Mouse (Mus musculus): ENCODE measurements at regions not wholly inside any gene's neighbourhood (a gene's known extent, or its start where the extent isn't known, plus 50 kb on each side); places are given as distances from the start of the nearest gene placed in this dataset.
"Not testable (repeated sequence)": the region's sequence is repeated elsewhere in the genome, so short reads cannot be mapped to it uniquely, and the experiment has no call there.

DNA sequence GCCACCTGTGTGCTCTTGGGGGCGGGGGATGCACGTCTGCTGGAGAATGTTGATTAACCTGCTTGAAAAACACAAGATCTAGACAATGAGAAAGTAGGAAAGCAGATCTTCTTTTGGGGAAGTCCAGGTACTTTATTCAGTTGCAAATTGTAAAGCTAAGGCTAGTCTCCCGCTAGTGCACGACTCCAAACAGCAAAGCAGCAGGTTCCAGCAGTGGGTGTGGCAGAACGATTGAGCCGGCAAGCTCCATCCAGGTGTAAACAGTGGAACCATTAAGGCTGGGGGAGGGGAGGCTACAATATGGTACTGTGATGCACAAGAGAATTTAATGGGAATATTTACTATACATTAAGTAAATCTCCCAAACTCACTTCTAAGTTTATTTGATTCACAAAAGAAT, 448.6 kb upstream of the Cobl start:
- DNase-seq (ENCODE audit: low read depth, low spot score): not testable (repeated sequence)

DNA sequence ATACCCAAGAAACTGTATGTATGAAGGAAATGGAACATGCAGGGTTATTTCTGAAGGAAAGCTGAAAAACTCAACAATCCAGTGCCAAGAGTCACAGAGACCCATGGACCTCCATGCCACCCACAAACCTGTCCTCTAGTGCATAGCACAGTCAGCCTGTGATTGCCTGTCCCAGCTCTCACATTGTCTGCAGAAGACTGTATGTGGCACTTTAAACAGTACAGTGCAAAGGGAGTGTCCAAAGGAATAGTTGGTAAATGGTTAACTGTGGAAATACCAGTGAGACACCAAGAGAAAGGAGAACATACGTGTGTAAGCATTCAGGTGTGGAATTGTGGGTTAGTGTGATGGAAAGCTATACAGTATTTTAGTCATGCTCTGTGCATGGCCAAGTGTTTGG, 409.0 kb upstream of the Cobl start:
- DNase-seq (ENCODE audit: low read depth, low spot score): no peak

DNA sequence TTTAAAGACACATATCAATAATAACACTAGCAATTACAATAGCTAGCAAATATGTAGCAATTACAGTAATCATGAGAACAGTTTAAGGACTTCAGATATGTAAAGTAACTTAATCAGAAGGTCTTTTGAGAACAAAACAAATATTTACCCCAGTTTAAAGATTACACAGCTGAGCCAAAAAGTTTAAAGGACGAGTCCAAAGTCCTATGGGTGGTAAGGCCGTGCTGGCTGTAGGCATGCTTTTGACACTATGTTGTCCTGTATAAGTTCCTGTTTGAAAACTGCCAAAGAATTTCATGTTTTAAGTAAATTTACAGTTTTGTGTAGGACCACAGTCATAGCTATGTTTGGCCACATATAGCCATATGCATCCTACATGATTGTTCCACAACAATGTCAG, 408.0 kb upstream of the Cobl start:
- no peak for DNase-seq (ENCODE audit: low read depth, low spot score)

DNA sequence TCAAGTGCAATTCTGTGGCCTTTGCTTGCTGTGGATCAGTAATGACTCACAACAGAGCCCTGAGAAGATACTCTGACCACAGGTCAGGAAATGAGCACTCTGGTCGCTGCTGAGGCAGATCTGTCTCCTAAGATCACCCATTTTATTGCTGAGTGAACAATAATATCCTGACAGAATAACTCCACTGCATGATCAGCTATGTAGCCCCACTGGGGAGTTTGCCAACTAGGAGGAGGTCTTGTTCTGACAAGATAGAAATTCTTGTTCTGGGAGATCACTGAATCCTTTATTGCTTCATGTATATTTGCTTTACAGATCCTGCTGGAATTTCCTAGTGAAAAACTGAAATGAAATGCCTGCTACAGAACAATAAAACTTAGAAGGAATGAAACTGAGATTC, 407.6 kb upstream of the Cobl start:
- no peak for DNase-seq (ENCODE audit: low read depth, low spot score)

DNA sequence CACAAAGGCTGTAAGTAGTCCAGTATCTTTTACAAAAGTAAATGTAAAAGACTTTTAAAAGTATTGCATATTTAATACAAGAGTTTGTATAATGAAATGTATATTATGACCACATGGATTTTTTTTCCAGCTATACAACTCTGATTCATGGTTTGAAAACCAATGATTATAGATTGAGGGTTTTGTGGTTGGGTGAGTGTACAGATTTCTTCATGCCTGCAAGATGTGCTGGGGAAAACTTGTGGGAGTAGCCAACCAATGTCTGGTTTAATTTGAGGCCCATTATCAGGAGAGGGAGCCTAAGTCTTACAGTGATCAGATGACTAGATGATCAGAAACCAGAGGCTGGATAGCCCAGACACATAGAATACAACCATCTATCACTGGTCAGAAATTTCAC, 402.8 kb upstream of the Cobl start:
- no peak for DNase-seq (ENCODE audit: low read depth, low spot score)

DNA sequence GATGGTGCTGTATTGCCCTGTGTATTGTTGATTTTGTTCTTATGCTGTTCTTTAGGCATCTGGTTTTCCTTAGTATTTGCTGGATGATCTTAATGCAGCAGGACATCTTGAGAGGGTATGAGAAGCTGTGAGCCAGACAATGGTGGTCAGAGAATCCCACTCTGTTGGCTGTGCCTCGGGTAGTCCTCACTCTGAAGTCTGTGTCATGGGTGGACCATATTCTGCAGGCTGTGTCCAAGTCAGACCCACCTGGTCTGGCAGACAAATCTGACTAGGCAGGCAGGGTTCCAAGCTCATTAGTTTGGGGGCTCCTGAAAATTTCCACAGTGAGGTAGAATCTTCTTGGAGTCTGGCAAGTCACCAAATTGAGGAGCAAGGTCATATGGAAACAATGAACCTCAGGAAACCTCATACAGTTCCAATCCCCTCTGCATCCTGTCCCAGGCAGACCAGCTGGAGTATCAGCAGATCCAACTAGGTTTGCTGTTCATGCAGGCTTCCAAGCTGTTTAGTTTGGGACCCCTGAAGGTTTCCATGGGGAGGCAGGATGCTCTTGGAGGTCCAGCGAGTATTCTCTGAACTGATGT, 400.4 kb upstream of the Cobl start:
- no peak for DNase-seq (ENCODE audit: low read depth, low spot score)

DNA sequence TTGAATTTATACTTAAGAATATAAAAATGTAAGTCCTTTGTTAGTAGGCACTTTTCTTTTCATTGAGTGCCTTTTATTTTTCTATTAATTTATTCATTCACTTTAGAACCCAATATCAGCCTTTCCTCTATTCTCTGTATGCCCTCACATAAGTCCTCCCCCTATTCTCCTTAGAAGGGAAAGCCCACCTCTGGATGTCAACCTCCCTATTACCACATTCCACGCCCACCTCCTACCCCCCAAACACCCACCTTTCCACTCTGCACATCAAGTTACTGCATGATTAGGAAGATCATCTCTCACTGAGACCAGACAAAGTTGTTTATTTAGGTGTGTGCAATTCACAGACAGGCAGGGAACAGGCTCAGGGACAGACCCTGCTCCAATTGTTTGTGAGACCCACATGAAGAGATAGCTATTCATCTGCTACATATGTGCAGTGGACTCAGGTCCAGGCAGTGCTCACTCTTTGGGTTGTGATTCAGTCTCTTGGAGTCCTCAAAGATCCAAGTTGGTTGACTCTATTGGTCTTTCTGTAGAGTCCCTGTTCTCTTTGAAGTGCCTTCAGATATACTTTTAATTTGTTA, 394.7 kb upstream of the Cobl start:
- DNase-seq (ENCODE audit: low read depth, low spot score): no peak

DNA sequence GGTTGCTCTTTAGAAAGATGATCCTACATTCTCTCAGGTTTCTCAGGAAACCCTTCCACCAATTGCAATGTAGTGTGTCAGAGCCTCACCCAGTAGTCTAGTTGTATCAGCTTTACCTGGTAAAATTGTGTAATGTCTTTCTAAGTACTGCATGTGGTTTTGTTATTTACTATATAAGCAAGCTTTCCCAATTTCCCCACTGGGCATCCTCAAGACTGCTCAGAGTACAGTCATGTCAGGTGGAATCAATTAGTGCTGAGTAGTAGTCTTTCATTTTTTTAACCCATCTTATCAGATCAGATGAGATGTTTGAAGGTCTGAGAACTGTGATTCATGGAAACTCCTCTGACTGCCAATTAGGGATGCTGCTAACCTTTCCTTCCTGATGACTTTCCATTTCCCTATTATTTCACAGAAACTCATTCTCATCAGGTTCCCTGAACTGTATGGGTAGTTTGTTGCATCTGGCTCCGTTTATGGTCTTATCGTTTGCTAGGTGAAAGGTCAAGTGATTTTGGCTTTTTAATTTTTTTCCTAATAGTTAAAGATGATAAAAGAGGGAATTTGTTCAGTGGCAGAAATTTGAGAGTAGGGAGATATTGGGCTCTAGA, 393.6 kb upstream of the Cobl start:
- DNase-seq (ENCODE audit: low read depth, low spot score): no peak

DNA sequence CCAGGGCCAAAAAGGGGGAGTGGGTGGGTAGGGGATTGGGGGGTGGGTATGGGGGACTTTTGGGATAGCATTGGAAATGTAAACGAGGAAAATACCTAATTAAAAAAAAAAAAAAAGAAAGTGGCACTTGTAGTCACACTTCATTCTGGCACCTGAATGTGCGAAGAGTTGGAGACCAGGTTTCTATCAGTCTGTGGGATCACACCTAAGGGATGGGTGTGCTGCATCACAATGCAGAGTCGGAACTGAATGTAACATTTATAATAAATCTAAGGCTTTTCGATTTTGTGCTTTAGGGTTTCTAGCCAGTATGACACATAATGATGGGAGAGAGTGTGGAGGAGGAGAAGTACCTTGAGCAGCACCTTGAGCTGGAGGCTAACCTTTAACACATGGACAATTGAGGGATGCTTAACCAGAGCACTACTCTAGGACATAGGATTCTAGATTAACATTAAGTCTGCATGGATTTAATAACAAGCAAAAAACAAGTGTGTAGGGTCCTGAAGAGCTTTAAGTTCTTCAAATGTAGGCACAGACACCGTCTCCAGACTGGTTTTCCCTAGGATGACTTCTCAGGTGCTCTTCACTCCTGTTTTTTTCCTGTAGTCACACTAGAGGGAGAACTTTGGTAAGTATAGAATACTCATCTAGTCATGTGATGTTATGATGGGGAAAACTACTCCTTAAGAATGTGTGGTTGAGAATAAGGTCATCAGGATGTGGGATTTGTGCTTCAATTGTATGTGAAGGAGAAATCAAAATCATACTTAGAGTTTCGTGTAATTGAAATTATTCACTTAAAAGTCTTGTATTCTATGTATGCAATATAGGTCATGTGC, 392.8 kb upstream of the Cobl start:
- DNase-seq (ENCODE audit: low read depth, low spot score): no peak

DNA sequence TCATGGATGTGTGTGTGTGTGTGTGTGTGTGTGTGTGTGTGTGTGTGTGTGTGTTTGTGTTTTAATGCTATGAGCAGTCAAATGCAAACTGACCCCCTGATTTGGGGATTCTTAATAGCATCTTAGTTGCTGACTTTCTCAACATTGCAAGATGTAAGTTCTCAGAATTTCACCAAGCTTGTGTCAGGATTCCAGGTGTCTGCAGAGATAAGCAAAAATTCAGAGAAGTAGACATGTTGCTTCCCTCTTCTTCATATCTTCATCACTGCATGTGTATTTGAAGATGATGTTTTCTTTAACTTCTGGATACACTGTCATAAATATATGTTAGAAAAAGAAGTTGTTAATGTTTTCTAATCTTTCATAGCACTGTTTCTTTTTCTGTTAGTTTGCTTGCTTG, 383.0 kb upstream of the Cobl start:
- no peak for DNase-seq (ENCODE audit: low read depth, low spot score)

DNA sequence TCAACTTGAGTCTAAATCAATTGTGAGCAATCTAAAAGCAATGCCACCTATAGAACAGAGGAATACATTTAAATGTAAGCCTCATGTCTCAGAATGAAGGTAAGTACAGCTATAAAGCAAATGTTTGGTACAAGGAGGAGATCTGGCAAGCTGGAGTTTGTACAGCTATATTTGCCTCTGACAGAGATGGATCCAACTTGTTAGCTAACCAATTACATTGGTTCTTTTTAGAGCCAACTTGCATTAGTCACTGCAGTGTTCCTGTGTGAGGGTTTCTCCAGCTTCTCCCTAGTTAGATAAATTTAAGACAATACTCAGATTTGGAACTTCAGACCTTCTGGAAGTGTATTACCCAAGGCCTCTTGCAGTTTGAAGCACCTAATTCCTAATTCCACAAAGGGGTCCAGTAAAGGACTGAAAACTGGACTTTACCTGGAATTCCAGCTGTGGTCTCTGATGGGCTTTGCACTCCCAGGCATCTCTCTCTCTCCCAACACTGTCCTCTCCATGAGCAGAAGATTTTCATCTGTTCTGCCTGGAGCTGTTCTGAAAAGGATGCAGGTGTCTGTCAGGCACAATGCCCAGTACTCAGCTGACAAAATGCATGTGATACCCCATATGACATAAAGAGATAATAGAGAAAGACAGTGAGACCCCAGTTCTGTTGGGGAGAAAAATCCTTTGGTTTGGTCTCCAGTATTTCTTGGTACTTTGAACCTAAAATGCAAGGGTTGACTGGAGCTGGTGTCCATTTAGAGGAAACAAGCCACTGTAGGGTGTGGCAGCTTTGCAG, 379.1 kb upstream of the Cobl start:
- no peak for DNase-seq (ENCODE audit: low read depth, low spot score)

DNA sequence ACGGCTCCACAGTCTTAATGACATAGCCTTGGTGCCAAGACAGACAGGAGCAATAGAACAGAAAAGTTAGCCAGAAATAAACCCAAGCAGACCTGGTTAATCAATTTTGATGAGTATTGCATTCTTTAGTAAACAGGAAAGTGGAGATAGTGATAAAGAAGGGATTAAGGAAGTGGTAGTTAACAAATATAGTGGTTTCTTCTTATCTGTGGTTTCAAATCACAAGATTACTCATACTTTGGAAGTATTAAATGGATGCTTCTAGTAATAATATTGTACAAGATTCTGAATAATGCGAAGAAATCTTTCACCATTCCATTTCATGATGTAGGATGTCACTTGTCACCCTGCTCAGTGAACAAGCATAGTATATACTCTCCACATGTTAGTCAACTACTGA, 376.6 kb upstream of the Cobl start:
- no peak for DNase-seq (ENCODE audit: low read depth, low spot score)

DNA sequence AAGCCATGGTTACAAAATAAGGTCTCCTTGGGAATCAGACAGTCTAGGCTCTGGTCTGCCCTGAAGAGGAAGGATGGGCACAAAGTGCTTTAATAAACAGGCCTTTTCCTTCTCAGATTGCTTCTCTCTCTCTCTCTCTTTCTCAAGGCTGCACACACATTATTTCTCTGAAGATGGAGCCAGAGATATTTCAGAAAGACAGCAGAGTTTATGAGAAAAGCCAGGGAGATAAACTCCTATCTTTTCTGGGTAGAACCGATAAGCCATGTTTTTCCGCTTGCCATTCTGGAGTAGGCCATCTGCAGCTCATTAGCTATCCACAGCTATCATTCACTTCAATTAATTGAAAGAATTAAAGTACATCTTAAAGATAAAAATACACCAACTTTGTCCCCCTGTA, 373.2 kb upstream of the Cobl start:
- DNase-seq (ENCODE audit: low read depth, low spot score): no peak

DNA sequence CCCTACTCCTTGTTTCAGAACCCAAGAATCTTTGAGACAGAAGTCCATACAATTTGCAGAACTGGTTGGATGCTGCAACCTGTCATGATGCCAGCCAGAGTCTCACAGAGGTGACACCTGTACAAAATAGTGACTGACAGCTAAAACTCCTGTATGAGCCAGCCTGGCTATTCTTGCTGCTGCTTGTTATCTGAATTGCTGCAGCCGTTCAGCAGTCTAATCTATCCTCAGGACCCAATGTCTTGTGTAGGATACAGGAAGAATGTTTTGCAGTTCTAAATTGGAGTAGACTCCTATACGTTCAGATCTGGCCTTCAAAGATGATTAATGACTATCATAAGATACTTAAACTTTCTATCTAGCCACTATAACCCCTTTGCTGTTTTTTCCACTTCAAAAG, 372.6 kb upstream of the Cobl start:
- no peak for DNase-seq (ENCODE audit: low read depth, low spot score)

DNA sequence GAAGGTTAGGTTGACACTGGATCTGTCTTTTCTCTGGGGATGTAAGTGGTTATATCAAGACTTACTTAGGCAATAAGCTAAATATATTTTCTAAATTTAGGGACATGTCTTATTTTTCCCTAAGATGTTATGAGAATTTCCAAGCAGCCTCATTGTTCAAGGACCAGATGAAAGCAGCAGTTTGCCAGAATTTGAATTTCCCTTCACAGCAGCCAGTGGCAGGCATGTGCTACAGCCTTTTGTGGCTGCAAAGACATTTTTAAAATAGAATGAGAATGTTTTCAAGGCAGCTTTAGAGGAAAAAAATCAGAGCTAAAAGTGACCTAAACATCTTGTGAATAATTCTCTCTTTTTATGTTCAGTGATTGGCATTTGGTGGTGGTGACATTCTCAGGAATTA, 371.6 kb upstream of the Cobl start:
- DNase-seq (ENCODE audit: low read depth, low spot score): no peak

DNA sequence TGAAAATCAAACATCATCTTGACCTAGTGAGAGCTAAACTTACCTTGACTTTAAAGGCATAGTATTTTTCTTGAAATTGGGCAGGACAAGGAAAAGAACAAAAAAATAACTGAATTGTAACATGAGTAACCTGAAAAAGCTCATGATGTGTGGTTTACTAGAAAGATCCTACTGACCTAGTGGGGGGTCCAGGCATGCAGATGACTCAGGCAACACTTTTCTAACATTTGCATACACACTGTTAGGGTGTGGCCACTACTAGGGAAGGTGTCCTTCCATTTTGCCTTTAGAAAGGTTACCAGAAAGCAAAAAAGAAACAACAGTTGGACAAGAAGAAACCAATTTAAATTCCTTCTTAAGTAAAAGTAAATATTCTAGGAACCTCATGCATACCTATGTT, 347.3 kb upstream of the Cobl start:
- no peak for DNase-seq (ENCODE audit: low read depth, low spot score)

DNA sequence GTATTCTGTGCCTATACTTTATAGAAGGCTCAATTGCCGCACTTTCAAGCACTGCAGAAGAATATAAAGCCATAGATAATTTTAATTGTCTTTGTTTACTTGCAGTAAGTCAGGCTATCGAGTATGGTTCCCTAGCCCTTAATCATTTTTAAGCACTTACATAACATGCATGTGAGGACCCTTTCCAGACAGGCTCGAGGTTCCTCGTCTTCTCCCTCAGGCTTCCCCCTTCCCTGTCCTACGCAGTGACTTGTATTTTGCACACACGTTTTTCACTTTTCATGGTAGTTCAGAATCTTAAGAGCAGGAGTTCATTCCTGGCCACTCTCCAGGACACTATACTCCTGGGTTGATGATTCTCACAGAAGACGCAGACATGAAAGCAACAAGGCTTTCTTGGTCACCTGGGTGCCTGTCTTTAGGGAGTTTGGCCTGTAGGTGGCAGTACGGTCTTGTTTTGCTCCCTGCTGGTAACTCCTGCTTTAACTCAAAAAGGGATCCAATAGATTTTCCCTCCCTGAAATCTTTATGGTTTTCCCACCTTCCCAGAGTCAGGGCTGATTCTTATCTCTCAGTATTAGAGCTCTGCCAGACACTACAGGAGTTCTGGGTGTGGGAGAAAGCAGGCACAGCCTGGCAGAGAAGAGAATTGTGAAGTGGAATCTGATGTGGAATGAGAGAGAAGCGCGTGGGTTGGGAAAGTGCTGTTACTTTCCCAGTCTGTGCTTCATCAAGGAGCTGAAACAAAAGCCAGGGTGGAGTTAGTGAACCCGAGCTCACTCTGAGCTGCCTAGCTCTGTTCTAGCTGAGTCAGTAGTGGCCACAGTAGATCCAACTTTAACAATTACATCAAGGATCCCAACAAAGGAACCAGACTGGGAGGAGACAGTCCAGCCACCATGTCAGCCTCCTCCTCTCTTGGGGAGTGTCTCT, 346.5 kb upstream of the Cobl start:
- peak; percentile 8 for DNase-seq (ENCODE audit: low read depth, low spot score)

Data from retina, adult 2 months (tissue).